Mouse (Mus musculus) embryonic facial prominence, embryonic 11.5 days (tissue): Measurements from ENCODE around the gene Gm49405. TPM values are rescaled to one million over a fixed set of nuclear protein-coding genes. Genes with fewer than 3 reads are reported as not detected.

ENCODE experiments used
- ATAC-seq: fragments of 200-750 bp; cut with Nextera tagmentation; replicated peaks from 2 replicates; pipeline ENCODE4 v1.8.0; 2017; ENCODE audit warnings: low read depth; ENCODE audit not compliant: insufficient number of reproducible peaks, low FRiP score, low TSS enrichment
- DNase-seq: peaks from one replicate; pipeline ENCODE4 v3.0.0-alpha.2; 2015; ENCODE audit warnings: low spot score
- H3K27ac ChIP-seq: fragments of 300-500 bp; sonication (generic); replicated peaks from 2 replicates; pipeline ENCODE4 v1.5.1; 2014; ENCODE audit warnings: mild to moderate bottlenecking, low read depth, low read length, control low read depth
- H3K27me3 ChIP-seq: fragments of 300-500 bp; sonication (generic); 2 replicates; pipeline ENCODE4 v1.6.1; 2014; ENCODE audit warnings: mild to moderate bottlenecking, low read length, moderate library complexity, mixed read lengths; ENCODE audit not compliant: control insufficient read depth, insufficient read depth
- H3K36me3 ChIP-seq: fragments of 300-500 bp; sonication (generic); replicated peaks from 2 replicates; pipeline ENCODE4 v1.6.1; 2014; ENCODE audit warnings: low read depth, mild to moderate bottlenecking, low read length, moderate library complexity, mixed read lengths; ENCODE audit not compliant: control insufficient read depth, insufficient read depth
- H3K4me1 ChIP-seq: fragments of 300-500 bp; sonication (generic); 2 replicates; pipeline ENCODE4 v1.6.1; 2014; ENCODE audit warnings: low read length, mixed read lengths; ENCODE audit not compliant: control insufficient read depth, insufficient read depth
- H3K4me2 ChIP-seq: fragments of 300-500 bp; sonication (generic); 2 replicates; pipeline ENCODE4 v1.6.1; 2014; ENCODE audit warnings: low read depth, mild to moderate bottlenecking, control low read depth, low read length, moderate library complexity
- H3K4me3 ChIP-seq: fragments of 300-500 bp; sonication (generic); 2 replicates; pipeline ENCODE4 v1.5.1; 2014; ENCODE audit warnings: low read depth, low read length, control low read depth
- H3K9ac ChIP-seq: fragments of 300-500 bp; sonication (generic); replicated peaks from 2 replicates; pipeline ENCODE4 v1.6.1; 2014; ENCODE audit warnings: mild to moderate bottlenecking, control low read depth, low read length
- H3K9me3 ChIP-seq: fragments of 300-500 bp; sonication (generic); replicated peaks from 2 replicates; pipeline ENCODE4 v1.6.1; 2016; ENCODE audit warnings: mild to moderate bottlenecking, low read length, inconsistent platforms, mixed read lengths; ENCODE audit not compliant: control insufficient read depth
- WGBS: fragments of 180-500 bp; shearing (Covaris S2); extraction: QIAGEN DNeasy Blood & Tissue Kit; methylation state at CpG from one replicate; pipeline ENCODE4 v1.1.7; 2014; 5-methylcytosine and 5-hydroxymethylcytosine counted together
- polyA plus RNA-seq: library from polyadenylated mRNA; unstranded; fragments of >200 nt; fragmentation: Nextera tagmentation; extraction: Ambion mirVana; gene quantifications from 2 replicates; pipeline ENCODE4 v1.2.1, GENCODE M21; 2014

Gene Gm49405
- polyA plus RNA-seq, 1 experiment from 2014 or later = 1.4 TPM

GRCm38 (mm10) chr19:4005091-4005490, 4.7 kb downstream of the Gm49405 start:
- no peak for ATAC-seq
- WGBS = 82% methylated on average over 9 of the region's 9 CpGs
- Histone ChIP-seq H3K36me3 (peaks cover 10% of the 10 kb centered on the region), H3K4me2 (no peak overlapping the region), H3K27ac (no peak overlapping the region), H3K27me3 (no peaks in the 10 kb centered on the region), H3K4me3 (no peak overlapping the region), H3K9me3 (no peaks in the 10 kb centered on the region), H3K4me1 (peaks cover 4% of the 10 kb centered on the region; the same call in 1 of the 2 replicates), H3K9ac (no peak overlapping the region)
- DNase-seq = no peak

DNA sequence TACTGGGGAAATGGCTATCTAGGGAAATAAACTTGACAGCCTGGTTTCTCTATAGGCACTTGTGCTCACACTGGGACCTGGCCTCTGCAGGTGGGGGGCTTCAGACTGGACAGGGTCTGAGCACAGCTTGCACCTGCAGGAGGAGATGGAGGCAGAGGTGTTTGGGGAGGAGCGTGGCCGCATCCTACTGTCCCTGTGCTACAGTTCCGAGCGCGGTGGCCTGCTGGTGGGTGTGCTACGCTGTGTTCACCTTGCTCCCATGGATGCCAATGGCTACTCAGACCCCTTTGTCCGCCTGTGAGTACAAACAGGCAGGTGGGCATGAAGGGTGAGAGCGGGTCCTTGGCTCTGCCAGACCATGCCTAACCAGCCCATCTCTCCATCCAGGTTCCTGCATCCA, 5.5 kb downstream of the Gm49405 start:
- Histone ChIP-seq H3K27me3 (no peaks in the 10 kb centered on the region), H3K4me1 (peaks cover 3% of the 10 kb centered on the region; the same call in 1 of the 2 replicates), H3K27ac (no peak overlapping the region), H3K36me3 (peaks cover 10% of the 10 kb centered on the region), H3K9ac (no peak overlapping the region), H3K9me3 (no peaks in the 10 kb centered on the region), H3K4me2 (no peak overlapping the region), H3K4me3 (no peak overlapping the region)
- DNase-seq (no peak), ATAC-seq (no peak)
- 90% methylated on average over 8 of the region's 8 CpGs for WGBS

DNA sequence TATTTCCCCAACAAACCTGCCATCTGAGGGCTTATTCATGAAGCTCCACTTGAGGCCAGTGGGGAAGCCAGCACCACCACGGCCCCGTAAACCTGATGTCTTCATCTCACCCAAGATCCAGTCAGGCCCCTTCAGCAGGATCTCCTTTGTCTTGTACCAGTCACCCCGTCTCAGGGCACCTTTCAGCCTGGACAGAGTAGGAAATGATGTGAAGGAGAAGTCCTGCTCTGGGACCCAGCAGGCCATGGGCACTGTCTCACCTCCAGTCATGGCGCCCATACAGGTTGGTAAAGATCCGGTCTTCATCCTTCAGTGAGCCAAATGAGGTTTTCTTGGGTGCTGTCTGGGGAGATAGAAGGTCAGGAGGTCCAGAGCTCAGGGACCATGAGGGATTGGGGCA, 10.7 kb downstream of the Gm49405 start:
- Histone ChIP-seq H3K27ac (no peak overlapping the region), H3K4me1 (no peaks in the 10 kb centered on the region; the same call in 1 of the 2 replicates), H3K9ac (no peak overlapping the region), H3K36me3 (peaks cover 6% of the 10 kb centered on the region), H3K27me3 (no peaks in the 10 kb centered on the region), H3K9me3 (no peaks in the 10 kb centered on the region), H3K4me3 (no peak overlapping the region), H3K4me2 (no peak overlapping the region)
- WGBS = 94% methylated on average over 5 of the region's 5 CpGs
- ATAC-seq (no peak), DNase-seq (no peak)

- H3K4me2 ChIP-seq = peak within 1 kb of the TSS; percentile 52
- peaks cover 3% of the 10 kb centered on the region for H3K36me3 ChIP-seq
- no peak within 1 kb of the TSS for H3K27ac ChIP-seq
- H3K9me3 ChIP-seq = no peaks in the 10 kb centered on the region
- DNase-seq (peak; percentile 100), ATAC-seq (peak; percentile 98)
- peak within 1 kb of the TSS; percentile 69 for H3K9ac ChIP-seq
- peak within 1 kb of the TSS; percentile 76 for H3K4me3 ChIP-seq
- no peaks in the 10 kb centered on the region; the same call in 1 of the 2 replicates for H3K4me1 ChIP-seq
- no peaks in the 10 kb centered on the region for H3K27me3 ChIP-seq
- WGBS = under 1% methylated on average over 45 of the region's 45 CpGs
Observed at GRCm38 (mm10) chr19:4012432-4013022, 12.1 kb downstream of the Gm49405 start, which contains the start of gene Ndufv1. TSS of gene Ndufv1 (minus strand) at chr19:4012806.

DNA sequence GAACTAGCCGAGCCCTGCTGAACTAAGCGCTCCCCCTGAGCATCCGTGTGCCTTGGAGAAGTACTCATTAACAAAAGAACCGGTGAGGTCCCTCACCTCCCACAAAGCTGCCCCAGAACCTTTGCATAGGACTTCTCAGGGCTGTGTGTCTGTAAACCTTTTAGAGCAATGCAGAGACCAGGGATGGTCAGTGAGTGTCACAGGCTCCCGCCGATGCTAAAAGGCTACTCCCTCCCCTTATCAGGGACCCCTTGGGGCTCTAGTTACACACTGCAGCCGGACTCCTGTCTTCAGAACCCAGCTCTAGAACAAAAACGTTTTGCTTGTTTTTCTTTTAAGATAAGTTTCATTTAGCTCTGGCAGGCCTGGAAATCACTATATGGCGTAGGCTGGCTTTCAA, 12.6 kb downstream of the Gm49405 start:
- H3K27me3 ChIP-seq = no peaks in the 10 kb centered on the region

DNA sequence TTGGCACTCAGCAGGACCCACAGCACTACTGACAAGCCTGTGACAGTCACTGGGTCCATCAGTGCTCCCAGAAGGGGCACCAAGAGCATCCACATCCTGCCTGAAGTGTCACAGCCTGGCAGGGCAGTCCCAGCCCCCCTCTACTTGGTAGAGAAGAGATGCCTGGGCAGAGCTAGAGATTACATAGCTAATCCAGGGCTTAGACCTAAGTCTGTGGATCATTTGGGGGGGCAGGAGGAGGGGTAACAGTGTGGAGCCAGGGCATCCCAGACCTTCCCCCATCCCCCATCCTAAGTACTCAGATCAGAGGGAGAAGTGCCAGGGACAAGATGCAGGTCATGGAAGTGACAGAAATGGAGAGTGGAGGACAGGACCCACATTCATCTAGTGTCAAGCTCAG, 14.4 kb downstream of the Gm49405 start:
- no peaks in the 10 kb centered on the region; the same call in 1 of the 2 replicates for H3K4me1 ChIP-seq
- no peaks in the 10 kb centered on the region for H3K9me3 ChIP-seq
- peaks cover under 1% of the 10 kb centered on the region for H3K36me3 ChIP-seq
- H3K27ac ChIP-seq = no peak overlapping the region
- no peak overlapping the region for H3K4me2 ChIP-seq
- no peak overlapping the region for H3K9ac ChIP-seq
- DNase-seq = no peak
- no peak for ATAC-seq
- no peak overlapping the region for H3K4me3 ChIP-seq
- no peaks in the 10 kb centered on the region for H3K27me3 ChIP-seq

More for the DNA sequence above, 12.6 kb downstream of the Gm49405 start:
- Histone ChIP-seq H3K4me1 (no peaks in the 10 kb centered on the region; the same call in 1 of the 2 replicates), H3K4me3 (peak overlapping the region; percentile 76), H3K36me3 (peaks cover 3% of the 10 kb centered on the region), H3K9me3 (no peaks in the 10 kb centered on the region), H3K27ac (no peak overlapping the region), H3K9ac (peak overlapping the region; percentile 58), H3K4me2 (peak overlapping the region; percentile 43)
- ATAC-seq (peak; percentile 30), DNase-seq (peak; percentile 6)
- WGBS = 17% methylated on average over 9 of the region's 9 CpGs

DNA sequence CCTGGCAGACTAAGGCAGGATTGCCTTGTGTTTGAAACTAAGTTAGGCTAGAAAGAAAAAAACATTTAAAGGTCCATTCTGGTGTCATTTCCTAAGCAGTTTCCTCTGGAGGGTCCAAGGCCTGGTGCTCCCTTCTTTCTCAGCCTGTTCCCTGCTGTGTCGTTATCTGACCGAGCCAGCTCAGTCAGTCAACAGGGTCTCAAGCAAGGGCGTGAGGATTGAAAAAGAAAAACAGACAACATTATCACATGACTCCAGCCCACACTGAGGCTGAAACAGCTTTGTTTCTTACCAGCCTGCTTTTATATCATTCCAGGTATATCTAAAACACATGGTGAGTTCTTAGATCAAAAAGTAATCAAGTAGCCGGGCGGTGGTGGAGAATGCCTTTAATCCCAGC, 15.2 kb downstream of the Gm49405 start:
- H3K36me3 ChIP-seq = no peaks in the 10 kb centered on the region
- ATAC-seq (no peak), DNase-seq (no peak)
- H3K9ac ChIP-seq = no peak overlapping the region
- H3K27me3 ChIP-seq = no peaks in the 10 kb centered on the region
- WGBS = 48% methylated on average over 5 of the region's 5 CpGs
- H3K9me3 ChIP-seq = no peaks in the 10 kb centered on the region
- no peak overlapping the region for H3K4me3 ChIP-seq
- H3K4me1 ChIP-seq = no peaks in the 10 kb centered on the region; the same call in 1 of the 2 replicates
- H3K4me2 ChIP-seq = no peak overlapping the region
- H3K27ac ChIP-seq = no peak overlapping the region

GRCm38 (mm10) chr19:4017921-4018587, 17.6 kb downstream of the Gm49405 start:
- Histone ChIP-seq H3K36me3 (no peaks in the 10 kb centered on the region), H3K9me3 (no peaks in the 10 kb centered on the region), H3K27ac (no peak overlapping the region), H3K4me3 (no peak overlapping the region), H3K4me1 (no peaks in the 10 kb centered on the region), H3K4me2 (no peak overlapping the region), H3K27me3 (no peaks in the 10 kb centered on the region), H3K9ac (no peak overlapping the region)
- DNase-seq = no peak
- WGBS = 61% methylated on average over 10 of the region's 10 CpGs
- no peak for ATAC-seq
